Mouse (Mus musculus): ENCODE results near the gene Smad9. TPM values are rescaled to one million over a fixed set of nuclear protein-coding genes. Genes with fewer than 3 reads are reported as not detected.
"Not testable (repeated sequence)": the region's sequence is repeated elsewhere in the genome, so short reads cannot be mapped to it uniquely, and the experiment has no call there.

The Smad9 gene
- polyA plus RNA-seq, 1 experiment, result 0.47 TPM

DNA sequence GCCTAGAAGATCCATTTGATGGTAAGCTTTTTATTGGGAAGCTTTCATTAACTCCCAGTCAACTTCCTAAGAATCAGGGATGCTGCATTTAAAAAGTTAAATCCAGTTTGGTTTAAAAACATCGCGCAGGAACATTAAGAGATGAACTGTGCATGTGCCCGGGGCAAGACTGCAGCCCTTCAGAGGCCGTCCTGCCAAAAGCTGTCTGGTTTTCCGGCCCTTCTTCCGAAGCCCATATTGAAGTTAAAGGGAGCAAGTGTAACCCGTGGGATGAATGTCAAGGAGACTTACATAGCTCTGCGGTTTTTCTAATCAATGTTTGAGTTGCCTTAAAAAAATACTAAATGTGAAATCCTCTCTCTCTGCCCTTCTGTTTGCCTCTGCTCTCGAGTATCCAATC is 3.8 kb downstream of the Smad9 start:
- TF ChIP-seq POLR2A (IDR thresholded peaks at IDR 0.05; ENCODE audit: control insufficient read depth, low read depth, low read length) (no peak), CTCF (IDR thresholded peaks at IDR 0.05; ENCODE audit: control insufficient read depth, insufficient read depth, insufficient replicate concordance, low read depth, low read length) (no peak)
- Histone ChIP-seq H3K4me3 (ENCODE audit: control insufficient read depth, low read depth, low read length) (no peak overlapping the region), H3K36me3 (ENCODE audit: control insufficient read depth, insufficient read depth, low read length) (no peaks in the 10 kb centered on the region), H3K27ac (ENCODE audit: control insufficient read depth, insufficient read depth, low read depth, low read length) (no peak overlapping the region), H3K4me1 (ENCODE audit: control insufficient read depth, insufficient read depth, low read length) (peaks cover 7% of the 10 kb centered on the region), H3K27me3 (ENCODE audit: control insufficient read depth, insufficient read depth, low read length) (no peaks in the 10 kb centered on the region)

DNA sequence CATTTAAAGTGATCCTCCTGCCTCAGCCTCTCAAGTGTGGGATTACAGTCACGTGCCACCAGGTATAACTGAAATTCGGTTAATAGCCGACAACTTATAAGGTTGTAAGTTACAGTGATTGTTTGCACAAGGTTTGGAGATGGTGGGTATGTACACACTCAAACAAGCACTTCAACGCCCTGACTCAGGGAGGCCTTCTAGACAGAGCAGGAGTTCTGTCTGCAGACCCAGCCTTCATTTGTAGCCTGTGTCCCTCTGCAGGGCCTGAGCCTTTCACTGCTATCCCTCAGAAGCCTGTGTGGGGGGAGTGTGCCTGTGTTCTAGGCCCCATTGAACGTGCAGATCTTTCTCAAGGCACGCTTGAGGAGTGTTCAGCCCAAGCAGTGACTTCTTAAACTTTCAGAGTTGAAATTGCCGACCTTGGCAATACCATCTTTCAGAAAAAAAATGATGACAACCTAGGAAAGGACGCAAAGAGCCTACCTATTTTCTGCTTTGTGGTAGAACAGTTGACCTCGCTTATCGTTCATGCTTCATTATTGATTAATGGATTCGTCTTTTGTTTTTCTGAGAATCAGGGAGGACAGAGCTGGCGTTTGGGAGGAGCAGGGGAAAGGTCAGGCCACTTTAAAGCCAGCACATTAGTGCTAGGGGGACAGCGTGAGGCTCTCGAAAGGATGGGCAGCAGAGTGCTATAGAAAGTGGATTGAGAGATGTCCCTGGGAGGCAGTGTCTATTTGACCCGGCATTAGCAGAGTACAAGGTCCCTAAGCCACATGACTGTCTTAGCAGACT is 5.1 kb downstream of the Smad9 start:
- no peak overlapping the region for H3K27ac ChIP-seq (ENCODE audit: control insufficient read depth, insufficient read depth, low read depth, low read length)
- no peaks in the 10 kb centered on the region for H3K36me3 ChIP-seq (ENCODE audit: control insufficient read depth, insufficient read depth, low read length)
- no peak for TF ChIP-seq CTCF (IDR thresholded peaks at IDR 0.05; ENCODE audit: control insufficient read depth, insufficient read depth, insufficient replicate concordance, low read depth, low read length)
- no peak for TF ChIP-seq POLR2A (IDR thresholded peaks at IDR 0.05; ENCODE audit: control insufficient read depth, low read depth, low read length)
- peaks cover 5% of the 10 kb centered on the region for H3K4me1 ChIP-seq (ENCODE audit: control insufficient read depth, insufficient read depth, low read length)
- no peaks in the 10 kb centered on the region for H3K27me3 ChIP-seq (ENCODE audit: control insufficient read depth, insufficient read depth, low read length)
- no peak overlapping the region for H3K4me3 ChIP-seq (ENCODE audit: control insufficient read depth, low read depth, low read length)

DNA sequence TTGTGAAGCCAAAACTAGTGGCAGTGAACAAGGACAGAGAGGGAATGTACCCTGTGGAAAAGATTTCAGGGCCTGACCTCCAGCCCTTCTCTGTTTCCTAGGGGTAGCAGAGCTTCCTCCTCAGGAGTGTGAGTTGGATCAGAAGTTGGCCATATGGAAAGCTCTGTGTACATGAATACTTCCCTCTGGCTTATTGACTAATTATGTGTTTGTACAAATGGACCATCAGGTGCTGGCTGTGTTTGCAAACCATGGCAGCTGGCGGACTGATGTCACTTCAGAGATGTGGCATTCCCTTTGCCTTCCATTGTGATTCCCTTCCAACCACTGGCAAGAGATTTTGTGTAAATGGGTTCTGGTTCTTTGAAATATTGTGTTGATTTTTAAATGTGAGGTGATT is 5.9 kb downstream of the Smad9 start:
- Histone ChIP-seq H3K4me1 (ENCODE audit: control insufficient read depth, insufficient read depth, low read length) (peaks cover 5% of the 10 kb centered on the region), H3K36me3 (ENCODE audit: control insufficient read depth, insufficient read depth, low read length) (no peaks in the 10 kb centered on the region), H3K27me3 (ENCODE audit: control insufficient read depth, insufficient read depth, low read length) (no peaks in the 10 kb centered on the region), H3K4me3 (ENCODE audit: control insufficient read depth, low read depth, low read length) (no peak overlapping the region), H3K27ac (ENCODE audit: control insufficient read depth, insufficient read depth, low read depth, low read length) (no peak overlapping the region)
- TF ChIP-seq CTCF (IDR thresholded peaks at IDR 0.05; ENCODE audit: control insufficient read depth, insufficient read depth, insufficient replicate concordance, low read depth, low read length) (no peak), POLR2A (IDR thresholded peaks at IDR 0.05; ENCODE audit: control insufficient read depth, low read depth, low read length) (no peak)

DNA sequence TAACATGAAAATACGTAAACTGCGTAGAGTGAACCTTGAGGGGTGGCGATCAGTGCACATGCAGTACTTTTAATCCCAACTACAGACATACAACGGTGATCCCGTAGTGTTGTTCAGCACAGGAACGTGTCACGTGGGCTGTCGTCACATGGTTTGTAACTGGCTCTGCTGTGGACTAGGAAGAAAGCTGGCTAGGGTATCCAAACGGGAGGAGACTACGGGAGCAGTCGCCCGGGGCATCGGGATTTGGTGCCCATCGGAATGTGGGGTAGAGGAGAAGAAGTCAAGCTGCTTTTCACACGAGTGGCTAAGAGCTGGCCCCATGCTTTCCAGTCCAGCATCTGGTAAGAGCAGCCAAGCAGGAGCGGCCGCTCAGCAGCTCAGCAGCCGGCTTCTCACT is 9.0 kb downstream of the Smad9 start:
- Histone ChIP-seq H3K27ac (ENCODE audit: control insufficient read depth, insufficient read depth, low read depth, low read length) (no peak overlapping the region), H3K27me3 (ENCODE audit: control insufficient read depth, insufficient read depth, low read length) (no peaks in the 10 kb centered on the region), H3K4me3 (ENCODE audit: control insufficient read depth, low read depth, low read length) (no peak overlapping the region), H3K36me3 (ENCODE audit: control insufficient read depth, insufficient read depth, low read length) (no peaks in the 10 kb centered on the region), H3K4me1 (ENCODE audit: control insufficient read depth, insufficient read depth, low read length) (peaks cover 7% of the 10 kb centered on the region)
- no peak for TF ChIP-seq CTCF (IDR thresholded peaks at IDR 0.05; ENCODE audit: control insufficient read depth, insufficient read depth, insufficient replicate concordance, low read depth, low read length)
- no peak for TF ChIP-seq POLR2A (IDR thresholded peaks at IDR 0.05; ENCODE audit: control insufficient read depth, low read depth, low read length)

DNA sequence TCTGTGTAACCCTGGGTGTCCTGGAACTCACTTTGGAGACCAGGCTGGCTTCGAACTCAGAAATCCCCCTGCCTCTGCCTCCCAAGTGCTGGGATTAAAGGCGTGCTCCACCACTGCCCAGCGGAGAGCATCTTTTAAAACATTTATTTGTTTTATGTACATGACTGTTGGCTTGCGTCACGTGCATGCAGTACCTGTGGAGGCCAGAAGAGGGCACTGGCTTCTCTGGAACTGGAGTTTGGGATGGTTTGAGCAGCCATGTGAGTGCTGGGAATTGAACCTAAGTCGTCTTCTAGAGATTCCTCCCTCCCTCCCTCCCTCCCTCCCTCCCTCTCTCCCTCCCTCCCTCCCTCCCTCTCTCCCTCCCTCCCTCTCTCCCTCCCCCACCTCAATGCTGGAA is 10.1 kb downstream of the Smad9 start:
- H3K36me3 ChIP-seq (ENCODE audit: control insufficient read depth, insufficient read depth, low read length); H3K4me3 ChIP-seq (ENCODE audit: control insufficient read depth, low read depth, low read length); H3K27me3 ChIP-seq (ENCODE audit: control insufficient read depth, insufficient read depth, low read length); H3K4me1 ChIP-seq (ENCODE audit: control insufficient read depth, insufficient read depth, low read length); H3K27ac ChIP-seq (ENCODE audit: control insufficient read depth, insufficient read depth, low read depth, low read length): not testable (repeated sequence)
- TF ChIP-seq CTCF (IDR thresholded peaks at IDR 0.05; ENCODE audit: control insufficient read depth, insufficient read depth, insufficient replicate concordance, low read depth, low read length), result peak; percentile 85; the same call in 1 of the 2 replicates

DNA sequence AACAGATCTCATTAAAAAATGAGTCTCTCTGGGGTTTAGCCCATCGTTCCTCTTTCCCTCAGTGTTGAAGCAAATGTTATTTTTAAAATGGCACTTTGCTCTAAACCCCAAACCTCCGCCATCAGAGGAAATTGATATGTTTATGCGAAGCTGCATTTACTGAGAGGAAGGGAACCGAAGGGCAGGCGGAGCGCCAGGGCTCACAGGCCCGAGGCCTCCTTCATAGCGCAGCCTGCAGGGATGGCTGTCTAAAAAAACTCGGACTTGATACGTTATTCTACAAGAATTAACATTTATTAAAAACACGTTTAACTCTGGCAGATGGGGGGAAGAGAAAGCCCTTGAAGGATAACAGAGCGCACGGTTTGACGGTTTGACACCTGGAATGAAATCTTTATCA is 10.7 kb downstream of the Smad9 start:
- Histone ChIP-seq H3K36me3 (ENCODE audit: control insufficient read depth, insufficient read depth, low read length) (no peaks in the 10 kb centered on the region), H3K27ac (ENCODE audit: control insufficient read depth, insufficient read depth, low read depth, low read length) (no peak overlapping the region), H3K4me3 (ENCODE audit: control insufficient read depth, low read depth, low read length) (peak overlapping the region; percentile 42), H3K27me3 (ENCODE audit: control insufficient read depth, insufficient read depth, low read length) (no peaks in the 10 kb centered on the region), H3K4me1 (ENCODE audit: control insufficient read depth, insufficient read depth, low read length) (peaks cover 7% of the 10 kb centered on the region)
- TF ChIP-seq CTCF (IDR thresholded peaks at IDR 0.05; ENCODE audit: control insufficient read depth, insufficient read depth, insufficient replicate concordance, low read depth, low read length), result no peak
- no peak for TF ChIP-seq POLR2A (IDR thresholded peaks at IDR 0.05; ENCODE audit: control insufficient read depth, low read depth, low read length)

DNA sequence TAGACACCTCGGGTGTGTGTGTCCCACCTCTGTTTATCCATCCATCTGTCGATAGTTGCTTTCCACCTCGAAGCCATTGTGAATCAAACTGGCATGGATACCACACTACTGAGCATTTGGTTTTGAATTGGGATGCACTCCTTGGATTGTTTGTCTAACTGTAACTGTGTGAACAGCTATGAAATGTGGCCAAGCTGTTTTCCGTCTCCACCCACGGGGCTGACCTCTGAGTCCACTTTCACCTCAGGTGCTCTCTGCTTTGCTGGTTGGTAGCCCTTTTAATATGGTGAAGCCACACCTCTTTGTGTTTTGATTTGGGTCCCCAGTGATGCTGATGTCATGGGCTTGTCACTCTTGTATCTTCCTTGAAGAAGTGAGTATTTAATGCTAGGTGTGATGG is 11.4 kb downstream of the Smad9 start:
- TF ChIP-seq POLR2A (IDR thresholded peaks at IDR 0.05; ENCODE audit: control insufficient read depth, low read depth, low read length) (no peak), CTCF (IDR thresholded peaks at IDR 0.05; ENCODE audit: control insufficient read depth, insufficient read depth, insufficient replicate concordance, low read depth, low read length) (no peak)
- peaks cover 7% of the 10 kb centered on the region for H3K4me1 ChIP-seq (ENCODE audit: control insufficient read depth, insufficient read depth, low read length)
- H3K27ac ChIP-seq (ENCODE audit: control insufficient read depth, insufficient read depth, low read depth, low read length), result no peak overlapping the region
- peak overlapping the region; percentile 59 for H3K4me3 ChIP-seq (ENCODE audit: control insufficient read depth, low read depth, low read length)
- no peaks in the 10 kb centered on the region for H3K27me3 ChIP-seq (ENCODE audit: control insufficient read depth, insufficient read depth, low read length)
- H3K36me3 ChIP-seq (ENCODE audit: control insufficient read depth, insufficient read depth, low read length), result no peaks in the 10 kb centered on the region

Data from testis, adult 2 months (tissue).